Mouse (Mus musculus): ENCODE measurements around the gene Mta2.

DNA sequence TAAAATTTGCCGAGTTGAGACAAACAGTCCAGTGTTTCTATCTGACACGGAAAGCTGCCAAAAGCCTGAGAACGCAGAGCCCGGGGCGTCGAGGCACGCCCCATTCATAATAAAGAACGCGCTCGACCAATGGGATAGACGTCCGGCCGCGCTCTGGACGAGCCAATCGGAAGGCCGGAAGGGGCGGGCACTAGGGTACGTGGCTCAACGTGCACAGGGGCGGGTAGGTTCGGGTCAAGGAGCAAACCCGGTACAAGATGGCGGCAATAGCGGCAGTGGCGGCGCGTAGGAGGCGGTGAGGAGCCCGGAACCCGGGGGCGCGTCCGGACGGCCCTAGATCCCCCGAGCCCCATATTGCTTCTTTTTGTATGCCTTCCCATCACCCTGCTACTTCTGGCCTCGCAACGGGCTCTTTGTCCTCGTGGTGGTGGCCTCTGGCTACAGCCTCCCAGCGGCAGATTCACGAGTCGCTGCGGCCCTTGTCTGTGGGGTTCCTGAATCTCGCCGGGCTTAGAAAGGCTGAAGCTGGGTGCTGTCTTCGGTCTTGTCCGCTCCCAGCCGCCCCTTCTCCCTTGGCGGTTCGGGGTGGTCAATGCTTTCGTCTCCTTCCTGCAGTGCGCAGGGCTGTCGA is 43.7 kb upstream of the Mta2 start, which contains the start of gene Ganab:
- TF ChIP-seq POLR2AphosphoS5 (IDR thresholded peaks at IDR 0.05; ENCODE audit: borderline replicate concordance, low read depth, low read length) (no peak), MAFK (IDR thresholded peaks at IDR 0.05; ENCODE audit: borderline replicate concordance, low read depth, low read length) (no peak), MAX (IDR thresholded peaks at IDR 0.05; ENCODE audit: low read length) (0 out of 2 replicates have a peak, but pooled peaks have one; percentile 57), TBP (IDR thresholded peaks at IDR 0.05; ENCODE audit: low read depth, low read length) (peak; percentile 83), USF1 (IDR thresholded peaks at IDR 0.05; ENCODE audit: low read depth, low read length) (0 out of 2 replicates have a peak, but pooled peaks have one; percentile 16), CHD1 (IDR thresholded peaks at IDR 0.05; ENCODE audit: low read depth, low read length) (no peak), NELFE (IDR thresholded peaks at IDR 0.05; ENCODE audit: low read depth, low read length) (peak; percentile 80), GATA1 (IDR thresholded peaks at IDR 0.05; ENCODE audit: low read depth, low read length) (no peak)
